ENCODE assay signal across 28 mouse cellular contexts in the genomic region with DNA sequence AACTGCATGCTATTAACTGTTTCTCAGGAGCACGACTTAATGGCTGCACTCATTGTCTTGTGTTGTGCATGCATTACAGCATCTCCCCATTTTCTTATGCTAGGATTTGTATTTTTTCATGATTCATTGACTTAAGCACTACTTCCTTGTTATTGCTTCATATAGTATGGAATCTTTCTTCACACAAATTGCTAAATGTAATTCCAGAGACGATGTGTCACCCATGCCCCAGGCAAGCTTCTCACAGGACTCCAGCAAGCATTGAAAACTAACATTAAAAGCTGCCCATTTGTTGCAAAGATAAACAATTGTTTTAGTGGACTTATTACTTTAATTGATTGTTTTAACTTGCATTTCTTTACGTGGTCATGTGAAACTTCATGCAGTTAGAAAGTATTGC. TPM values are rescaled to one million over a fixed set of nuclear protein-coding genes. Genes with fewer than 3 reads are reported as not detected.
DNase-seq lines count a peak whose midpoint lies in the region; ATAC-seq and TF ChIP-seq lines count a peak whose summit lies in the region.
"Had no signal": no experiment of that assay in that cellular context is flagged by ENCODE, and none has a peak within 500 bp of the region (broad histone marks: within the 10 kb centered on the region; RNA-seq: fewer than 3 reads in every experiment).

No protein-coding gene starts in this region.

- intact Hi-C loops in heart, postnatal 10 days (cut with DNase I): no loop called here

- 62% methylated on average over 3 of the region's 3 CpGs for WGBS in lung, postnatal 0 days

- H3K27ac ChIP-seq in lung, postnatal 0 days (ENCODE audit: low read length): no peak overlapping the region
- H3K27ac ChIP-seq: embryonic facial prominence, embryonic 12.5 days; embryonic facial prominence, embryonic 15.5 days; forebrain, embryonic 12.5 days; forebrain, embryonic 15.5 days; heart, adult 2 months; heart, embryonic 10.5 days; hindbrain, embryonic 10.5 days; hindbrain, embryonic 13.5 days; intestine, embryonic 15.5 days had no signal

- POLR2A ChIA-PET in Patski (lab: Charles Lee): interaction anchor here (0.6 kb wide), 1 partner anchor 106 kb away, joined by 5 read pairs; no protein-coding TSS in a partner anchor

- H3ac ChIP-seq in myocyte (ENCODE audit: control insufficient read depth, insufficient read length): no peak overlapping the region

- H3K9me3 ChIP-seq in lung, postnatal 0 days (ENCODE audit: low read length): no peaks in the 10 kb centered on the region
- H3K9me3 ChIP-seq: embryonic facial prominence, embryonic 12.5 days; forebrain, embryonic 12.5 days; forebrain, embryonic 15.5 days; G1E; heart, embryonic 10.5 days; hindbrain, embryonic 10.5 days; hindbrain, embryonic 13.5 days; intestine, embryonic 15.5 days had no signal

- in situ Hi-C loops in Patski (cut with MboI; ENCODE audit: low pct_unique_long_range_greater_than_20kb): loop anchor here (10.0 to 25.0 kb wide), 2 partner anchors 128 to 326 kb away; no protein-coding TSS in a partner anchor

- TF ChIP-seq POLR2A in myocyte (IDR thresholded peaks at IDR 0.05; ENCODE audit: insufficient read length, low read depth): no peak

- no peak overlapping the region for H3K9ac ChIP-seq in lung, postnatal 0 days (replicated peaks; ENCODE audit: low read depth)
- H3K9ac ChIP-seq: embryonic facial prominence, embryonic 12.5 days; embryonic facial prominence, embryonic 15.5 days; forebrain, embryonic 12.5 days; forebrain, embryonic 15.5 days; hindbrain, embryonic 13.5 days; intestine, embryonic 15.5 days had no signal

- CTCF ChIA-PET in Patski (lab: Charles Lee): interaction anchor here (0.9 to 1.3 kb wide), 3 partner anchors 9 to 12 kb away, joined by 3 to 4 read pairs (median 3); no protein-coding TSS in a partner anchor

- peak; percentile 70 for DNase-seq in lung, postnatal 0 days (ENCODE audit: low spot score)
- DNase-seq in lung, postnatal 14 days: no peak
- peak; percentile 88 for DNase-seq in 3T3-L1 (ENCODE audit: low read depth, low spot score)
- peak; percentile 62 for DNase-seq in Patski (ENCODE audit: low read depth, low spot score)
- DNase-seq in heart, postnatal 10 days: no peak
- DNase-seq in urinary bladder, adult 18-20 months (ENCODE audit: low spot score in 2 of 2): no peak
- DNase-seq: adrenal gland, postnatal 10 days; B cell, adult 2 months; cerebellum, adult 11 months; cerebellum, adult 2 months; cerebellum, adult 9-11 months; cerebellum, postnatal 25 days; gastrocnemius, postnatal 25 days; heart, adult 2 months; heart, postnatal 36 days had no signal

- H3K4me3 ChIP-seq in lung, postnatal 0 days (ENCODE audit: low read depth, low read length): no peak overlapping the region
- no peak overlapping the region for H3K4me3 ChIP-seq in myocyte
- H3K4me3 ChIP-seq: embryonic facial prominence, embryonic 12.5 days; embryonic facial prominence, embryonic 15.5 days; forebrain, embryonic 12.5 days; forebrain, embryonic 15.5 days; heart, adult 2 months; heart, embryonic 10.5 days; hindbrain, embryonic 10.5 days; hindbrain, embryonic 13.5 days; intestine, embryonic 15.5 days had no signal

- TF ChIP-seq EP300 in lung, postnatal 0 days (IDR thresholded peaks at IDR 0.05): peak; percentile 62; the same call in 1 of the 2 replicates

- H3K27me3 ChIP-seq in lung, postnatal 0 days (replicated peaks; ENCODE audit: insufficient read depth, low read length): no peaks in the 10 kb centered on the region
- no peaks in the 10 kb centered on the region for H3K27me3 ChIP-seq in Patski
- no peaks in the 10 kb centered on the region for H3K27me3 ChIP-seq in myocyte (ENCODE audit: control insufficient read depth, insufficient read depth, insufficient read length)
- H3K27me3 ChIP-seq: CH12.LX; embryonic facial prominence, embryonic 12.5 days; embryonic facial prominence, embryonic 15.5 days; forebrain, embryonic 12.5 days; forebrain, embryonic 15.5 days; hindbrain, embryonic 13.5 days; intestine, embryonic 15.5 days had no signal

- H3K36me3 ChIP-seq in lung, postnatal 0 days (ENCODE audit: insufficient read depth, low read length): no peaks in the 10 kb centered on the region
- H3K36me3 ChIP-seq in myocyte (ENCODE audit: control insufficient read depth, insufficient read depth): no peaks in the 10 kb centered on the region
- H3K36me3 ChIP-seq: embryonic facial prominence, embryonic 12.5 days; embryonic facial prominence, embryonic 15.5 days; forebrain, embryonic 12.5 days; forebrain, embryonic 15.5 days; G1E; heart, embryonic 10.5 days; hindbrain, embryonic 10.5 days; hindbrain, embryonic 13.5 days; intestine, embryonic 15.5 days had no signal

- H3K79me2 ChIP-seq in myocyte (ENCODE audit: control insufficient read depth, insufficient read depth): no peaks in the 10 kb centered on the region

- ATAC-seq in lung, postnatal 0 days: peak; percentile 55
- ATAC-seq in Patski: peak; percentile 79
- ATAC-seq: activated CD4-positive, CD25-positive, alpha-beta regulatory T cell, adult 4 months; forebrain, embryonic 15.5 days; hindbrain, embryonic 16.5 days; intestine, embryonic 15.5 days had no signal

- H3K4me2 ChIP-seq in lung, postnatal 0 days (replicated peaks; ENCODE audit: low read depth, low read length): no peak overlapping the region
- H3K4me2 ChIP-seq in myocyte (ENCODE audit: low read depth): no peak overlapping the region
- H3K4me2 ChIP-seq: embryonic facial prominence, embryonic 12.5 days; embryonic facial prominence, embryonic 15.5 days; forebrain, embryonic 12.5 days; forebrain, embryonic 15.5 days; hindbrain, embryonic 13.5 days; intestine, embryonic 15.5 days had no signal

- 0 out of 2 replicates have a peak, but pooled peaks cover 2% of the 10 kb centered on the region for H3K4me1 ChIP-seq in lung, postnatal 0 days (ENCODE audit: insufficient read depth, low read depth, low read length)
- H3K4me1 ChIP-seq: embryonic facial prominence, embryonic 12.5 days; embryonic facial prominence, embryonic 15.5 days; forebrain, embryonic 12.5 days; forebrain, embryonic 15.5 days; heart, embryonic 10.5 days; hindbrain, embryonic 10.5 days; hindbrain, embryonic 13.5 days; intestine, embryonic 15.5 days had no signal

- no peak for TF ChIP-seq CTCF in lung, postnatal 0 days (IDR thresholded peaks at IDR 0.05)
- no peak for TF ChIP-seq CTCF in Patski (IDR thresholded peaks at IDR 0.05)

TF ChIP-seq in myocyte, 11 proteins besides CTCF, POLR2A, EP300 and RAD21:
- peak; percentile 65 for TF ChIP-seq CEBPB (IDR thresholded peaks at IDR 0.05; ENCODE audit: insufficient read depth, poor library complexity, severe bottlenecking)
- no peak for TF ChIP-seq MYOD1 (IDR thresholded peaks at IDR 0.05; ENCODE audit: control insufficient read depth in 1 of 3, insufficient read length in 2 of 3, low read depth in 2 of 3)
- TF ChIP-seq E2F4 (IDR thresholded peaks at IDR 0.05; ENCODE audit: insufficient read depth): no peak
- TF ChIP-seq MAX (IDR thresholded peaks at IDR 0.05; ENCODE audit: low read depth): no peak
- no peak for TF ChIP-seq TCF12 (IDR thresholded peaks at IDR 0.05; ENCODE audit: insufficient read depth, poor library complexity, severe bottlenecking)

RNA-seq across cellular contexts. Expression of a gene that starts 38.7 kb away (rescaled TPM):
- polyA plus RNA-seq in lung, postnatal 0 days (2015; fragmentation: Nextera tagmentation; extraction: Ambion mirVana): 54.6 and 57.6 TPM in 2 replicates
- polyA plus RNA-seq in Patski (2021) (0.53 TPM), myocyte (2012; fragmentation: generic; extraction: Trizol) (1.1 TPM)
- total RNA-seq in heart, postnatal 10 days (2021): 10 to 100 TPM; 57.7 to 70.6 TPM
- polyA plus RNA-seq: activated CD4-positive, CD25-positive, alpha-beta regulatory T cell, adult 4 months; G1E had no signal

Comparison
In these comparisons a context has a peak if more than half of its experiments do, and no peak if none do; other contexts are left out.
1. DNase-seq: peak in lung, postnatal 0 days (single experiment), 3T3-L1 (single experiment) and Patski (single experiment); none in lung, postnatal 14 days (single experiment), heart, postnatal 10 days (0 of 2) and urinary bladder, adult 18-20 months (0 of 2).
2. RNA of a gene that starts 38.7 kb away (polyA plus RNA-seq): 54.6 to 57.6 TPM in lung, postnatal 0 days; 1.1 TPM in myocyte (single experiment) and 0.53 TPM in Patski (single experiment); every median in the first group is over 10 times any median in the second.